Mouse (Mus musculus): ENCODE measurements around the gene Gm10197.

Gm10197 gene

DNA sequence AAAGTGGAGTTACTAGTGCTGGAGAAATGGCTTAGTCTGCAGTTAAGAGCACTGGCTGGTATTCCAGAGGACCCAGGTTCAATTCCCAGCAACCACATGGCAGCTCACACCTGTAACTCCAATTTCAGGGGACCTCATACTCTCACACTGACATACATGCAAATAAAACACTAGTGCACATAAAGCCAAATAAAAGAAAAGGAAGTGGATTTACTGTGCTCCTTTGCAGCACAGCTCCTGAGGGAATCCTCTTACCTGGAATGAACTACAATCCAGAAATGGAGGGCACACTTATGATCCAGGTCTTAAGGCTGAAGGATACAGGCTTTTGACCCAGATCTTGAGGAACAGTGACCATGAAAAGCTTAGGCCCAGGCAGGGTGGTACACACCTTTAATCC is 22.1 kb upstream of the Gm10197 start:
- no peak for DNase-seq

DNA sequence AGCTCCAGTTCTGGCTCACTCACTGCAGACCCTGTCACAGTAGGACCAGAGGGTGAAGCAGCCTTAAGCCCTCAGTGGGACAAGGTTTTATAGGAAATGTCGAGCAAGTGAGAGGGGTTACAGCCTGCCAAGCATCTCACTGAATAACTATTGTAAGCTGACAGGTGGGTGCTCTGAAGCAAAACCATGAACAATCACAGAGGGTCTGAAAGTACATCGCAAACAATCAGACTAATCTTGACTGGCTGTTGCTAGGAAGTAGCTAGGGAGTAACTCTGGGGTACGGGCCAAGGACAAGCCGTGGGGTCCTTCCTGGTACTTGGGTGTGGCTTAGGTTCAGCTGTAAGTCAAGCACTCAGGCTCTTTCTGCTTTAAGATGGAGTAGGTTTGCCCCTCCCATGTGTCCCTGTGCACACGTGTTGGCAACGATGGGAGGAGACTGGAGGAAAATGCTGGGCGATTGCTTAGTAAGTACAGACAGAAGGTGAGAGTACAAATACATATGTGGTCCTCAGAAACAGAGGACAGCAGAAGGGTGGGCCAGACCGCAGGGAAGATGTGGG is 21.3 kb upstream of the Gm10197 start:
- DNase-seq = no peak

DNA sequence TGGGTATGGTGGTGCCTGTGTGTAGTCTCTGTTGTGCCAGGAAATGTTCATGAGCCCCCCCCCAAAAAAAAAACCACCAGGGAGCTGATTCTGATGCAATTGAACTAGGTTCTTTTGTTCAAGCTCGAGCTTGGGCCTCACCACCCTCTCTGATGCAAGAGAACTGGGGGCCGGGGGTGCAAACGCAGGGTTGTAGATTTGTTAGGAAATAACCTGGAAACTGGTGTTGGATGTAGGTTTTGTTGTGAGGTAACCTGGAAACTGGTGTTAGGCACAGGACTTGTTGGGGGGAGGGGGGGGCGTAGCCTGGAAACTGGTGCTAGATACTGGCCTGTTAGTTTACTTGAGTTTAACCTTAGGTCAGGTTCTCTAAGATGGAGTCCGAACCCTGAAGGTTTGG is 20.2 kb upstream of the Gm10197 start:
- no peak for DNase-seq

DNA sequence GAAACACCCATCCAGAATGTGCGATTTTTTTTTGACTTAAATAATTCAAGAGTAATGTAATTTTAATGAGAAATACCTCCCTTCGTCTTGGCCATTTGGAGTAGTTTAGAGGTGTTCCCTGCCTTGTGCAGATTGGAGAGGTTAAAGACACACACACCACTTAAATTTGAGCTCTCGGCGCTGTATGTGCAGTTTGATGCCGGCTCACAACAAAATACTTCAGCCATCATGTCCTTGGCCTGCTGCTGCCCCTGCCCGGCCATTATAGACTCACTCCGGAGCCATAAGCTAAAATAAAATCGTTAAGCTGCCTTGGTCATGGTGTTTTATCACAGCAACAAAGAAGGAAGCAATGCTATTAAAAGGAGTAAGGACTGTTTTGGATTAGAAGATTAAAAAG is 19.8 kb upstream of the Gm10197 start:
- DNase-seq = no peak

DNA sequence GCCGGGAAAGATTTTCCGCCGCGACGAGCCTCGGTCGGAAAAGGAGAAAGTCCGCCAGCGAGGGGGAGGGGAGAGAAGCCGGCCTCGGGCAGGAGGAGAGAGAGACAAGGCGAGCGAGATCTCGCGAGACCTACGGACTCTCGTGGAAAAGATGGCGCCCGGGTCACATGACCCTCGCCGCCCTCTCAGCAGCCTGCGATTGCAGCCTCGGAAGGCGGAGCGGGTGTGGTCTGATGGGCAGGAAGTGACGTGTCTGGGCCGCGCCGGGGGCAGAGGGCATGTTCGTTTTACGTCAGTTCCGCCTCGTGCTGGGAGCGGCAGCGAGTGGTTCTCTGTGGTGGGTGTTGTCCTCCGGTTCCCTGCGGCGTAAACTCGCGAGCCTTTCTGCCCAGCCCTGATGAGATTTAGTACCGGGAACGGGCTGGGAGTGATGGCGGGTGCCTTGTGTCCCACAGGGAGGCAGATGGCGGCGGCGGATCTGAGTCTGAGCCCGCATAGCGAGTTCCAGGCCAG is 19.0 kb upstream of the Gm10197 start, which contains the start of gene Smndc1:
TSS of gene Smndc1 (minus strand) at position 84 of the 513 bp plus-strand sequence.
- peak; percentile 99 for DNase-seq

DNA sequence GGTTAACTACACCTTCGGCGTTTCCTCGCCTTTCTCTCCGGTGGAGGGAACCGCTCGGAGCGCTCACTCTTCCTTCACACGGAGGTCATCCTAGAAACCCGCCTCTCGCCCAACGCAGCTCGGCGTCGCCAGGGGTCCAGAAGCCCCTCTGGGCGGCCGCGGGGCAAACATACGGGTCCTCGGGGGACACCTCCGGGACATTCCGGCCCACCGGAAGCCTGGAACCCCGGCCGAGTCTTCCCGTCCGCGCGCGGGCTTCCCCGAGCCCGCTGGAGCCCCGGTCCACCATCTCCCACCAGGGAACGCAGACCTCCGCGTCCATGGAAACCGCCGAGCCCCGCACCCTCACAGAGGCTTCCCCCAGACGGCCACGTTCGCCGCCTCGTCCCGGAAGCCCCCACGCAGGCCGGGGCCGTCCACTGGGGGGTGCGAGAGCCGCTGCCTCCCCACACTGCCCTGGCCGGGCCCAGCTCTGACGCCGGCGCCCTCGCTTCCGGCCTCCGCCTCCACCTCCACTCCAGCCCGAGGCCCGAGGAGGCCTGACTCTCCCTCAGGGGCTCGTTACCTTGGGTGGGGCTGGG is 18.4 kb upstream of the Gm10197 start:
- DNase-seq = no peak

DNA sequence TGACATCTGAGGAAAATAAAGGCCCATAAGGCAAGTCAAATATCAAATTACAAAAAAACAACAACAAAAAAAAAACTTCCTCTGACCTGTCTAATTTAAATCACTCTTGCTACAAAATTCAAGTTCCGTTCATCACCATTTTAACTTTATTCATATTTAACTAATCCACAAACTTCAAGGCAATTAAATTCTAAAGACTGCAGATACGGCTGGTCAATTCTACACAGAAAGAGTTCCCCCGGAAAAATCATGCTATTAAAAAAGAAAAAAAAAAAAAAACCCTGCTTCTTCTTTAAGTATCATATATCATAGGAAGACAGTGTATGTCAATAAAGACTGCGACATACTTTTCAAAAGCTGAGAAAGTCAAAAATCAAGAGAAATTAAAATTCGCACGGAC is 17.9 kb upstream of the Gm10197 start:
- no peak for DNase-seq

DNA sequence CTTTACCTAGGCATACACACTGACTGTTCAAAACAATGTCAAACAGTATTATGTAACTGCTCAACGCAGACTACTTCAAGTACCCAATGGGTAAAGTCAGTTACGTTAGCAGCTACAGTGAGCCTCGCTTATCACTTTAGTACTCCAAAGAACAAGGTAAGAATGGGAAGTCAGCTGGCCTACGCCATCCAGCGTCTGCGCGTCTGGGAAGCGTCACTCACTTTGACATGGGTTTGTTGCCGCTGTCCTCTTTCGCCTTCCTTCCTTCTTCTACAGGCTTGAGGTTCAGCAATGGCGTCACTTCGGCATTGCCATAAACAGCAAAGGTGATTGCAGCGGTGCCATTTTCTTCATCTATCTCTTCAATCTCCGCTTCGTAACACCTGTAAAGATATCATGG is 11.8 kb upstream of the Gm10197 start:
- no peak for DNase-seq

DNA sequence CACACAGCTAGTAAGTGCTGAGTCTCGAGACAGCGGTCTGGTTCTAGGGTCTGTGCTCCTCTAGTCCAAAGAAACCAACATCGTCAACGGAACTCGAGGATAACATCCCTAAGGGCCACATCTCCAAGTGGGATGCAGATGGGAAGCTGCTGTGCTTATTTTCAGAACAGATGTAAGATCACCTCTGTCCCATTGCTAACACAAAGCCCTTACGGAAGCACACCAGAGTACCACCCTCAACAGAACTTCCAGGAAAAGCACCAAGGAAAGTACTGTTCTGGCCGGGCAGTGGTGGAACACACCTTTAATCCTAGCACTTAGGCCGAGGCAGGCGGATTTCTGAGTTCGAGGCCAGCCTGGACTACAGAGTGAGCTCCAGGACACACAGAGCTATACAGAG is 6.9 kb upstream of the Gm10197 start:
- DNase-seq = no peak

DNA sequence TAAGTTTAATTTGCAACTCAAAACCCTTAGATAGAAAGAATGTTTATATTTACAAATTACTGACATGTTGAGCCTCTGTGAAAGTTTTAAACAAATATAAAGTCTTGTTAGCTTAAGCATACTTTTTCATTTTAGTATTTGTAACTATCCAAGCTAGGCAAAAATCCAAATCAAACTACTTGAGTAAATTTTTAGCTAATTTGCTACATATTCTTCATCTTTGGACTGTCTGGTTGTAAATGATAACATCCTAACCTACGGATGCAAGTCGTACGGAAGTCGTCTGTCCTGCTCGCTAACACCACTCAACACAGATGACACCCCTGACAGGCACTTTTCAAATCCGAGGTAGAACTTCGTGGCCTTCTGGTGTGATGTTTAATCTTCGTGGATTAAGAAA is 6.1 kb upstream of the Gm10197 start:
- no peak for DNase-seq

DNA sequence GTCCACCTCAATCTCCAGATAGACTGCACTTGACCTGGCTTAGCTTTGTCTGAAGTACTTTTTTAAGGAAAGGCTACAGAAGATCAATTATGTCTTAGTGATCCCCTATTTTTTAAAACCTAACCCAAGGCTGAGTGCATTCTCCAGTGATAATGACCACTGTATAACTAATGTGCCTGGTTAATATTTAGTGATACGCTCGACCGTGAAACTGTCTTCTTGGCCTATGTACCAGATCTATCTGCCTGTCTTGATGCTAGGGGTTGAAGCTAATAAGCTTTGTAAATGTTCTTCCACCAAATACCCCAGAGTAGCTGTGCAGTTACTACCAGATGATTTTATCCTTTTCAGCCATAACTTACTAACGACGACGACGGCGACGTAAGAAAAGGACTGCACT is 4.2 kb upstream of the Gm10197 start:
- DNase-seq = no peak

DNA sequence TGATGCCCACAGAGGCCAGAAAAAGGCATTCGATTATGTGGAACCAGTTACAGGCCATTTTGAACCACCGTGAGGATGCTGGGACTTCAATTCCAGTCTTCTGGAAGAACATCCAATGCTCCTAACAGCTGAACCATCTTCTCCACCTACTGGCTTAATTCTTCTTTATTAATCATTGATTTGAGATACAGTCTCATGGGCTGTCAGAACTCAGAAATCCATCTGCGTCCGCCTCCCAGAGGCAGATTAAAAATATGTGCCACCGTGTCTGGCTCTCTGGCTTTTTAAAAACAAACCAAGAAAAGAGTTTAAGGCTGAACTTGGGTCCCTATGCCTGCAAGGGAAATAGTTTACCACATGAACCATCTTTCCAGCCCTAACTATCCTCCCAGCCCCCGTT is 3.7 kb upstream of the Gm10197 start:
- DNase-seq = no peak

DNA sequence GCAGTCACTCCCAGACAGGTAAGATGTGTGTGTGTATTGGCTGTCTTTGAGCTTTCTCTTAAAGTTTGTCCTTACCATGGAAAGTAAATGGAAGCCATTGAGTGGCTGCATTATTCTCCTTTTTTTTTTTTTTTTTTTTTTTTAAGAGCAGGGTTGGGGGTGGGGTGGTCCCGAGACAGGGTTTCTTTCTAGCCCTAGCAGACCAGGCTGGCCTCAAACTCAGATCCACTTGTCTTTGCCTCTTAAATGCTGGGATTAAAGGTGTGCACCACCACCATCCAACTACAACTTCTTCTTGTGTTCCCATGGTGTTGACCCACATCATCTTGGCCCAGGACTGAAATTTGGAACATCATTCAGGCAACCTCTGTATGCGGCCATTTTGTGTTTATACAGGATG is 2.0 kb upstream of the Gm10197 start:
- DNase-seq = no peak

DNA sequence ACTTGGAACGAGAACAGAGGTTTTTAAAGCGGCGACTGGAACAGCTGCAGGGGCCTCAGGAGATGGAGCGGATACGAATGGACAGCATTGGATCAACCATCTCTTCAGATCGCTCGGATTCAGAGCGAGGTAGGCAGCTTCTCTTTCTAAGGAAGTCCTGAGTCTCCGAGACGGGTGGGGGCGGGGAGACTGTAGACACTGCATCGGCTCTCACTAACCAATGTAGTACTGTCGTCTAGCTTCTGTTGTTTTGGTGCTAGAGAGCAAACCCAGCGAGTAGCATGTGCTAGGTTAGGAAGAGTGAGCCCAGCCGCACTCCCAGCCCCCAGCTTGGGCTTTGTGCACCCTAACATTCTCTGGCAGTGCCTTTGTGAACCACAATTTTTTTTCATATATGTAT is 1.3 kb downstream of the Gm10197 start:
- DNase-seq = no peak

DNA sequence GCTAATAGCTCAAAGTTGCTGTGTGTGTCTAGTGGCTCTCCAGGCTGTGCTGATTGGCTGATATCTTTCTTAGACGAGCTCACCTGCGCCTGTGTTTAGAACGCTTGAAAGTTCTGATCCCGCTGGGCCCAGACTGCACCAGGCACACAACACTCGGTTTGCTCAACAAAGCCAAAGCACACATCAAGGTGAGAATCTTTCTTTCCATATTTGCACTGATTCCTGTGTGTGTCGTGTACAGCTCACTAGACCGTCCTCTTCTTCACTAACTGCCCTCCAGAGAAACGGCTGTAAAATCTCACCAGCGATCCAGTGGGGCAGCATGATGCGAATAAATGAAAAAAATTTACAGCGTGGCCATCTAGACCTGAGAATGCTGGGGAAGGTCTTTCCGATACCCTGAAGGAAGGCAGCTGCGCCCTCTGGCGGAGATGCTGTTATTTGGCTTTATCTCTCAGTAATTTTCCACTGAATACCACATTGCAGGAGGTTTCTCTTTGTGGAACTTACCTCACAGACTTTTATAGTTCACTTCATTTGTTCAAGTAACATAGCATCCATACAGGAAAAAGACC is 2.0 kb downstream of the Gm10197 start:
- DNase-seq = peak; percentile 89

DNA sequence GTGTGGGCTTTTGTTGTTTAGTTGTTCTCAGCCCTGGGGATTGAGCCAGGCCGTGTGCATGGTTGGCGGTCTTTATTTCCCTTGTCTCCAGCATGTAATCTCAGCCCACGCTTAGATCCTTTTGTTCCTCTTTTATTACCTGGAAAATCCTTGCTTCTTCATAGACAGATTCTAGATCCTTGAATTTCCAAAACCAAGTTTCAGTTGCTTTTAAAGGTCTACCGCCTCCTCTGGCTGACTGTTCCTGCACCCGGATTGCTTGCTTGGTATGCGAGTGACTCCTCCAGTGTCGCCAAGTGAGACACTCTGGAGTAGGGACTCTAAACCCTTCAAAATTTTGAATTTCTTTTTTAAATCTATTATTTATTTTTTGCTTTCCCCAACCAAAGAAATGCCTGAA is 4.7 kb downstream of the Gm10197 start:
- no peak for DNase-seq

DNA sequence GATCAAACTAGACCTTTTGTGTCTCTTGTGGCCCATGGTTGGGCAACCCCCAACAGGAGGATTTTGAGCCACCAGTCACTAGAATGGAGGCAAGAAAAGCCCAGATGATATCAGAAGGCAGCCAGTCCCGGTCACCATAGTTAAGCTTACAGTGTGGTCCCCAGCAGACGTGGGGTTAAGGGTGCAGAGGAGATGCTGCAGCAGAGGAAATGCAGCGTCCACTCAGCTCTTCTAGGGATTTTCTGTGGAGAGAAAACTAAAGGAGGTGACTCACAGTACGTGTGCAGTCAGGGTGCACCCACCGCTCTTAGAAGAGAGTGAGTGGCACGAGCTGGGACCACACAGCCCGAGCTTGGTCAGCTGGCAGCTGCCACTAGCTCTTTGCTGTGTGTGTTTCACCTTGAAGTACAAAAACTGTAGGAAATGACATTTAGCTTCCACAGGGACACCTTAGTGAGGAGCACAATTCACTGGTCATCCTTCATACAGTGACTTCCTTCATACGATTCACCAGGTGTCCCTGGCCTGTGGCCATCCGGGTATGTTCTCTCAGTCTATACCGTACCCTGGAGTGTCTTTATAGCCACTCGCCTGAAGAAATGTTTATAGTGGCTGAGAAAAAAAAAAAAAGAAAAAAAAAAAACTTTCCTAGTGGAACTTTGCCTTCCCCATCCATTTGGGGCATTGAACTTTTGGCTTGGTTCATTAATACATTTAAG is 5.3 kb downstream of the Gm10197 start:
- DNase-seq = no peak

DNA sequence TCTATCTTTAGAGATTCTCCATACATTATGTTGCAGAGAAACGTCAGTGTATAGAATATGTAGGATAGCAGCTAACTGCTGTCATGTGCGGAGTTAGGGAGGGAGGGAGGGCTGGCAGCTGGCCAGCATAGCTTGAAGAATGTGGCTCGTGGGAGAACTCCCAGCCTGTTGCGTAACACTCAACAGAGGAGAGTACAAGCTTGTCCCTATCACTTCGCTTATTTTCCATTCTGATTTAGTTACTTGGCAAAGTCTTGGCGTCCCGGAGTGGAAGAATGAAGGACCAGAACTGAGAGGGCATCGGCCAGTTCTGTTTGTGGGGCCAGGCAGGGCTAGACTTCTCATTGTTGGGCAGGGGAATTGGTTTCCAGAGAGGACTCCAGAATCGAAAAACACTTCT is 6.6 kb downstream of the Gm10197 start:
- DNase-seq = peak; percentile 77

DNA sequence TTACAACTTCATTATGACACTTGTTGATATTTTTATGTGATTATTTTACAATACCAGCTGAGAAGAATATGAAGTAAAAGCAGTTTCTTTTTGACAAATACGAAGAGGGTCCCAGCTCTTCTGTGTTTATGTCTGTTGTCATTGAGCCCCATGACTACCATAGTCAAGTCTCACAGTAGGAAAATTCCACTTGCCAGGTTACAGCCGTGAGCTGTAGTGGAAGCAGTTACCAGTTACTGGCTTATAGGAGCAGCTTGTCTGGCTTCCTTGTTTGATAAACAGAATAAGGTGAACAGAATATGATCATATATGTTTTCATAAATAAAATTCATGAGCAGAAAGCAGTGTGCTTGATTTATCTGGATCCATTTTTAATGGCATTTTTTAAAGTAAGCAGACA is 7.0 kb downstream of the Gm10197 start:
- DNase-seq = no peak

DNA sequence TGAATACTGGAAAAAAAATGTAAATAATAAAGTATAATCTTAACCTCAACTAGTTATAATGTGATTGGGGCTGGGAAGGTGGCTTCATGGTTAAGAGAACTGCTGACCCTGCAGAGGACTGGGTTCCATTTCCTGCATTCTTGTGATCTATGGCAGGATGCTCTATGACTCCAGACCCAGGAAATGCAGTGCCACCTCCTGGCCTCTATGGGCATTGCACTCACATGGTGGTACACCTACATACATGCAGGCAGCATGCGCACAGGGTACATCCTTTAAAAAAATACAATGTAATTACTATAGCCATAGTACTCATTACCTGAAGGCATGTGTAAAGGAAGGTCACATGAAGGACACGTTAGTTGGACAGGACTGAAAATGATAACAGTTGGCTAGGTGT is 8.6 kb downstream of the Gm10197 start:
- DNase-seq = peak; percentile 25

DNA sequence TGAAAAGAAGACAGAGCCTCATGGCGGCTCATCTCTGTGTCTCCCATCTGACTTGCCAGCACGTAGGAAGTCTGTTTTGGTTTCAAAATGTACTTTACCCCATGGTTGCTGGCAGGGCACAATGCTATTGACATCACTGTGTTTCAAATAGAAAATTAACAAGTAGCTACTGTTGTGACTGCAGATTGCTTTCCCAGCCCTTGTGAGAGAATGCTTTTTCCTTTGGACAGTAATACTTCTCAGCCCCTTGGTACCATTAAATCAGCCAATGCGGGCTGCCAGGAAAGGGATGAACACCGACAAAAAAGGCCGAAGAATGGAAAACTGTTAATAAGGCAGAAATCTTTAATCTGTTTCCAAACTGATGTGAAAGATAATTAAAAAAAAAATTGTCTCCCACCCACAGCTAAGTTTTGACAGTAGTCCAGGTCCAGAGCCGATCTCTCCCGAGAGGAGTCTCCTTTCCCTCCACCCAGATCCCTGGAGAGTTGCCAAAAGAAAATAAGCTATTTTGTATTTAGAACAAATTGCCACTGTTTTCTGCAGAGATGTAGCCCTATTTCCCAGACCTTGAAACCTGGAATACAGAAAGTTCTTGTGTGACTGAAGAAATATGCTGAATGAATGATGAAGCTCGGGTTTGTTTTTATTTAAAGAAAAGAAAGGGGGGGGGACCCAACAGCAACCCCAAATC is 11.2 kb downstream of the Gm10197 start:
- DNase-seq = no peak

DNA sequence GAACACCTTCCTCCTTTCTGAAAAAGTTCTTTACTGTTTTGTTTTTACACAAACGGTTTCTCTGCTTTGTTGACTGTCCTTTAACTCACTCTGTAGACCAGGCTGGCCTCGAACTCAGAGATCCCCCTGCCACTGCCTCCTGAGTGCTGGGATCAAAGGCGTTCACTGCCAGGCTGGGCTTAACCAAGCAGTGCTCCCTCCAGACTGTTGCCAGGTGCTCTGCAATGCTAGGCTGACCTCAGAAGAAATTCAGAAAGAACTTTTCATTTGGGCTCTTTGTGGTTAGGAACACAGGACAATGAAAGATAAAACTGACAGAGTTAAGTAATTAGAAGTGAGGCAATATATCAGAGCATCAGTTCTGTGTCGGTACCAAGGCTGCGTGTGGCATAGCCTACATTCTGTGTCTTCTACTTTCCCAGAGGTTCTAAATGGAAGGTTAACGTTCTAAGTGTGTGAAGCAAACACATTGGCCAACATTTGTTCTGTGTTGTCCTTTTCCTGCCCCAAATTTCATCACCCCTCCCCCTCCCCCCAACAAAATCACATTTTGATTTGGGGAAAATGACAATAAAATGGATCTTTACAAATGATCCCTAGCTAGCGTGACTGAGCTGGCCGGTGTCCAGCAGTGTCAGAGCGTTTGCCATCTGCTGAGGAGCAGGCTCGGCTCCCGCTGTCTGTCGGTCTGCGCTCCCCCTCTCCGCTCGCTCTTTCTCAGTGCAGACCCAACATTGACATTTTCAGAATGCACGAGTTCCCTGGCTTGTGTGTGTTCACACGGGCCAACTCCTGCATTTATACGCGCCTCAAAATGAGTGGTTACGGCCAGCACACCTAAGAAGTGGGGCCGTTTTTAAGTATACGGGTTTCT is 12.2 kb downstream of the Gm10197 start:
- DNase-seq = peak; percentile 57

All from lung, postnatal 14 days (tissue).